Comparison of ENCODE assay signal across 11 mouse cellular contexts in the genomic region with DNA sequence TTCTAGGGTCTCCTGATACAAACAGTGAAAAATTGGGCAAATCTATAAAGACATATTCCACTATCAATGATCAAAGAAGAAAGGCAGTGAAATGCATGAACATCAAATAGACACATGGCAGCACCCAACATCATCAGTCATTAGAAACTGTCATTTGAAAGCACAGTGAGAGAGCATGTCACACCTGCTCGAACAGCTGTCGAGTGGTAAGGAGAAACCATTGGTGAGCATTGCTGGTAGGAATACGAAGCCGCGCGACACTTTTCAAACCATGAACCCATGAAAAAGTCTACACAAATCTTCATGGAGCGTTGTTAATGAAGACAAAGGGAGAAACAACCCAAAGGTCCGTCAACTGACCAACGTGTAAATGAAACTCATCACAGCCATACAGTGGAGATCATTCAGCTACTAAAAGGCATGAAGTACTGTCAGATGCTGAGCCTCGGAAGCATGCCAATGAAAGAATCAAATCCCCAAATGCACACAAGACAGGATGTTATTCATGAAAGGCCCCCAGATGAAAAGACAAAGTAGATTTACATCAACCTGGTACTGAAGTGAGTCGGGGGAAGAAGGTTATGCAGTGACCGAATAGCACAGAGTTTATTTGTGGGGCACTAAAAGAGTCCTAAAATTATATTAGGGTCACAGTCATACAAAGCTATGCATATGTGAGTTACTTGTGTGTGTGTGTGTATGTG.
"Had no signal": no experiment of that assay in that cellular context is flagged by ENCODE, and none has a peak within 500 bp of the region (broad histone marks: within the 10 kb centered on the region; RNA-seq: fewer than 3 reads in every experiment).

No protein-coding gene starts in this region.

- DNase-seq: kidney, adult 8-10 months; kidney, postnatal 10 days; kidney, postnatal 36 days; layer of hippocampus, postnatal 36 days; liver, postnatal 0 days; lung, embryonic 14.5 days; lung, postnatal 36 days; right cerebral cortex, adult 18-20 months; right cerebral cortex, postnatal 14 days; spleen, adult 18-20 months; thymus, postnatal 25 days had no signal
